Mouse (Mus musculus): ENCODE measurements around the gene Cpb2. TPM values are rescaled to one million over a fixed set of nuclear protein-coding genes. Genes with fewer than 3 reads are reported as not detected.

Gene Cpb2
- polyA plus RNA-seq, 1 experiment from 2014 or later: 1.1 TPM

DNA sequence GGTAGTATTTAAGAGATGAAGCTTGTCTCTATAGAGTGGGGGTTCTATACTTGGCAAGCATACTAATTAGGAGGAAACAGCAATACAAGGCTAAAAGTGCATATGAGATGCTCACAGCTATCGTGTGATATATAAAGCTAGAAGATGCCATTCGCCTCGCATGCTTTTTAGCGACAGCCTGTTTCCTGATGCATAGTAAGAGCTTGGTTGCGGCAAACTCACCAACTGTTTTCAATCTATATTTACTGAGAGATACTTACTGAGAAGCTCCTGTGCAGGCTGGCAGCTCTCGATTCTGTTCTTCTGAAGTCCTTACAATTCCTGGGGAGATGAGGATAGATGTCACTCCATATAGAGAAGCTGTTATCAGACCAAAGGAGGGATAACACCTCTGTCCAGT lies 37.6 kb downstream of the Cpb2 start:
- 0 out of 2 replicates have a peak, but pooled peaks cover 3% of the 10 kb centered on the region for H3K4me1 ChIP-seq (ENCODE audit: control insufficient read depth, insufficient read depth, low read length)
- no peak overlapping the region for H3K9ac ChIP-seq (ENCODE audit: low read depth, low read length)
- H3K4me3 ChIP-seq (ENCODE audit: low read depth, low read length): no peak overlapping the region
- no peaks in the 10 kb centered on the region for H3K36me3 ChIP-seq (ENCODE audit: control insufficient read depth, insufficient read depth, low read length)
- no peak overlapping the region for H3K4me2 ChIP-seq
- no peaks in the 10 kb centered on the region for H3K27me3 ChIP-seq (ENCODE audit: control insufficient read depth, insufficient read depth, low read length)
- no peaks in the 10 kb centered on the region for H3K9me3 ChIP-seq (replicated peaks; ENCODE audit: control insufficient read depth, low read length)
- no peak overlapping the region for H3K27ac ChIP-seq (ENCODE audit: low read depth, low read length)
- no peak for ATAC-seq (replicated peaks; ENCODE audit: insufficient number of reproducible peaks, low FRiP score, low TSS enrichment)
- 83% methylated on average over 6 of the region's 6 CpGs for WGBS (ENCODE audit: insufficient replicate concordance)

DNA sequence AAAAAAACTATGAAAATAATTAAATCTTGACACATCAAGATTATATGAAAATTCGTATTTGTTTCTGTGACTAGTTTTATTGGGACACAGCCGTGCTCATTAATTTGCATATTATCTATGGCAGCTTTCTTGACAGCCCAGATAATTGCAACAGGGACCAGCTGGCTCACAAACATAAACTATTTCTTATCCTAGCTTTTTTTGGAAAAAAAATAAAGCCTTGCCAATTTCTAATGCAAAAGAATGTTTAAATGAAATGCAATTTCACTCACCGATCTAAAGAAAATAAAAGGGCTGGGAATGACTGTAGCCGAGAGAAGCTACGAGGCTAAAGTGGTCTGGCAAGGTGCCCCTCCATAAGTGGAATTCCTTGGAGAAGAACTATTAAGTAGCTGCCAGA lies 38.3 kb downstream of the Cpb2 start:
- H3K36me3 ChIP-seq (ENCODE audit: control insufficient read depth, insufficient read depth, low read length): no peaks in the 10 kb centered on the region
- H3K9me3 ChIP-seq (replicated peaks; ENCODE audit: control insufficient read depth, low read length): no peaks in the 10 kb centered on the region
- H3K9ac ChIP-seq (ENCODE audit: low read depth, low read length): no peak overlapping the region
- H3K4me1 ChIP-seq (ENCODE audit: control insufficient read depth, insufficient read depth, low read length): 0 out of 2 replicates have a peak, but pooled peaks cover 6% of the 10 kb centered on the region
- no peaks in the 10 kb centered on the region for H3K27me3 ChIP-seq (ENCODE audit: control insufficient read depth, insufficient read depth, low read length)
- WGBS (ENCODE audit: insufficient replicate concordance): 50% methylated on average over 5 of the region's 5 CpGs
- H3K4me3 ChIP-seq (ENCODE audit: low read depth, low read length): no peak overlapping the region
- H3K4me2 ChIP-seq: no peak overlapping the region
- ATAC-seq (replicated peaks; ENCODE audit: insufficient number of reproducible peaks, low FRiP score, low TSS enrichment): no peak
- no peak overlapping the region for H3K27ac ChIP-seq (ENCODE audit: low read depth, low read length)

DNA sequence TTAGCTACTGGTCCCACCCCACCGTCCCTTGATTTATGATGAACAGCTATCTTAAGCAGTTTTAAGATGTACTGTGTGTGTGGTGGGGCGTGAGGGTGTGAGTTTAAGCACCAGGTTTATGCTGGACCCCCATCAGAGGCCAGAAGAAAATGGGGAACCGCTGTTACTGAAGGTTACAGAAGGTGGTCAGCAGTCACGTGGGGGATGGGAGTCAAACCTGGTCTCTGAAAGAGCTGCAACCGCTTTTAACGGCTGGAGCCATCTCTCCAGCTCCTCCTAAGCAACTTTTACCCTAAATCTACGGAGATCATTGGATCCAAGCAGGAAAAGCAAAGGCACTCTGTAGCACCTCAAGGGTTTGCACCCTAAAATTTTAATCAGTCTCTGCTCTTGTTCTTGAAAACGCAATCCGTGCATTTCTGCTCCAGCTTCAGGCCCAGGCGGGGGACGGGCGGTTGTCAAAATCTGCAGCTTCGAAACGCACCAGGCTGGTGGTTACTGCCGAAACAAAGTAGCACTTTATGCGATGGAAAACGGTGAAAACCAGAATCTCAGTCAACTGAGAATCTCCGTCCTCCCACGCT lies 41.6 kb downstream of the Cpb2 start:
- Histone ChIP-seq H3K27me3 (ENCODE audit: control insufficient read depth, insufficient read depth, low read length) (no peaks in the 10 kb centered on the region), H3K27ac (ENCODE audit: low read depth, low read length) (peak overlapping the region; percentile 87; the same call in 1 of the 2 replicates)
- WGBS (ENCODE audit: insufficient replicate concordance): 6% methylated on average over 19 of the region's 19 CpGs

DNA sequence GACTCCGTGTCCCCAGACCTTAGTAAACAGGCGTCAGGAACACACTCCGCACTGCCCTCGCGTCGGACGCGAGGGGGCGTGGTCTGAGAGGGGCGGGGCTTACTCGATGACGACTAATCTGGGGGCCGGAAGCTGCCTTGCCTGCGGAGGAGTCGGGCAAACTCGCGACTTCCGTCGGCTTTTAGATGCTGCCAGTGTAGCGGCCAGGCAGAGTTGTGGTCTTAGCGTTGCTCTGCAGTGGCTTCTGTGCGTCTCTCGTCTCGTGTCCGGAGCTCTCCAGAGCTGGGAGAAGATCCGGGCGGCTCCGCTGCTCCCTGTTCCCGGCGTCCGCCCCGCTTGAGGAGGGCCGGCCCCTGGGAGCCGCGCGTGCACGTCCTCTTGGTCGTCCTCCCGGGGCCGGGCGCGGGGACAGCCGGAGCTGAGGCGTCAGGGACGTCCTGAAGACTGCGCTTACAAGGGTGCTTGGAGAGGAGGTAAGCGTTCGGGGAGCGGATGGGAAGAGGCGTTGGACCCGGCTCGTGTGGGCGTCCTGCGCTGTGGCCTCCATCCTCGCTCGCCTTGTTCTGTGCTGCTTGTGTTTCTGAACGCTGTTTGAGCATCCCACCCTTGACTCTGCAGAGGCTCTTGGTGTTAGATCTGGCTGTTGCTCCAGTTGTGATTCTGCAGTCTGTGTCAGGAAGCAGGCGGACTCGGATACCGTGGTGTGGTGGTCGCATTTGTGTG lies 42.3 kb downstream of the Cpb2 start, which contains the start of gene Zc3h13:
Gene Zc3h13, plus strand, starts transcription at position 181 of the 723 bp plus-strand sequence.
- no peaks in the 10 kb centered on the region for H3K27me3 ChIP-seq (ENCODE audit: control insufficient read depth, insufficient read depth, low read length)
- WGBS (ENCODE audit: insufficient replicate concordance): under 1% methylated on average over 61 of the region's 61 CpGs

More for the DNA sequence above, 41.6 kb downstream of the Cpb2 start:
- Histone ChIP-seq H3K9me3 (replicated peaks; ENCODE audit: control insufficient read depth, low read length) (no peaks in the 10 kb centered on the region), H3K9ac (ENCODE audit: low read depth, low read length) (peak overlapping the region; percentile 95), H3K4me3 (ENCODE audit: low read depth, low read length) (peak overlapping the region; percentile 99), H3K36me3 (ENCODE audit: control insufficient read depth, insufficient read depth, low read length) (no peaks in the 10 kb centered on the region), H3K4me2 (peak overlapping the region; percentile 75), H3K4me1 (ENCODE audit: control insufficient read depth, insufficient read depth, low read length) (0 out of 2 replicates have a peak, but pooled peaks cover 8% of the 10 kb centered on the region)
- ATAC-seq (replicated peaks; ENCODE audit: insufficient number of reproducible peaks, low FRiP score, low TSS enrichment): 0 out of 2 replicates have a peak, but pooled peaks have one; percentile 36

DNA sequence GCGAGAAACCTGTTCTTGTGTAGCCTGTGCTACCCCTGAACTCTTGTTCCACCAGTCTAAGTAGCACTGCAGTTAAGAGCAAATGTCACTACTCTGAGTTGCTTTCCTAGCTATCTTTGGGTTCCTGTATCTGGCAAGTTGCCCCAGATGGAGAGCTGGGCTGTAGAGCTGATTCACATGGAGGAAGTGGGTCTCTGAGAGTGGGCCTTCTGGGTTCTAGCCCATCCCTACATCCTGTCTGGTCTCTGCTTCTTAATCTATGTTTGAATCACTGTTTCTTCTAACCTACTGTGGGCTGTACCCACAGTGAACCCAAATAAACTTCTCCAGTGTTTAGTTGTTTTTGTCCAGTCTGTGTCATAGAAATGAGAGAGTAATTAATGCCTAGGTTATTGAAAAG lies 59.0 kb downstream of the Cpb2 start:
- no peaks in the 10 kb centered on the region for H3K4me1 ChIP-seq (ENCODE audit: control insufficient read depth, insufficient read depth, low read length)
- H3K36me3 ChIP-seq (ENCODE audit: control insufficient read depth, insufficient read depth, low read length): no peaks in the 10 kb centered on the region
- H3K4me2 ChIP-seq: no peak overlapping the region
- H3K27ac ChIP-seq (ENCODE audit: low read depth, low read length): no peak overlapping the region
- no peak overlapping the region for H3K9ac ChIP-seq (ENCODE audit: low read depth, low read length)
- H3K27me3 ChIP-seq (ENCODE audit: control insufficient read depth, insufficient read depth, low read length): no peaks in the 10 kb centered on the region
- no peak overlapping the region for H3K4me3 ChIP-seq (ENCODE audit: low read depth, low read length)
- 82% methylated on average over 1 of the region's 1 CpGs for WGBS (ENCODE audit: insufficient replicate concordance)
- ATAC-seq (replicated peaks; ENCODE audit: insufficient number of reproducible peaks, low FRiP score, low TSS enrichment): no peak
- H3K9me3 ChIP-seq (replicated peaks; ENCODE audit: control insufficient read depth, low read length): no peaks in the 10 kb centered on the region

More for the DNA sequence above, 42.3 kb downstream of the Cpb2 start, which contains the start of gene Zc3h13:
- H3K36me3 ChIP-seq (ENCODE audit: control insufficient read depth, insufficient read depth, low read length): no peaks in the 10 kb centered on the region
- peak within 1 kb of the TSS; percentile 87 for H3K27ac ChIP-seq (ENCODE audit: low read depth, low read length)
- H3K4me2 ChIP-seq: peak within 1 kb of the TSS; percentile 89
- peak within 1 kb of the TSS; percentile 99 for H3K4me3 ChIP-seq (ENCODE audit: low read depth, low read length)
- peak; percentile 97 for ATAC-seq (replicated peaks; ENCODE audit: insufficient number of reproducible peaks, low FRiP score, low TSS enrichment)
- 0 out of 2 replicates have a peak, but pooled peaks cover 8% of the 10 kb centered on the region for H3K4me1 ChIP-seq (ENCODE audit: control insufficient read depth, insufficient read depth, low read length)
- peak within 1 kb of the TSS; percentile 95 for H3K9ac ChIP-seq (ENCODE audit: low read depth, low read length)
- H3K9me3 ChIP-seq (replicated peaks; ENCODE audit: control insufficient read depth, low read length): no peaks in the 10 kb centered on the region

DNA sequence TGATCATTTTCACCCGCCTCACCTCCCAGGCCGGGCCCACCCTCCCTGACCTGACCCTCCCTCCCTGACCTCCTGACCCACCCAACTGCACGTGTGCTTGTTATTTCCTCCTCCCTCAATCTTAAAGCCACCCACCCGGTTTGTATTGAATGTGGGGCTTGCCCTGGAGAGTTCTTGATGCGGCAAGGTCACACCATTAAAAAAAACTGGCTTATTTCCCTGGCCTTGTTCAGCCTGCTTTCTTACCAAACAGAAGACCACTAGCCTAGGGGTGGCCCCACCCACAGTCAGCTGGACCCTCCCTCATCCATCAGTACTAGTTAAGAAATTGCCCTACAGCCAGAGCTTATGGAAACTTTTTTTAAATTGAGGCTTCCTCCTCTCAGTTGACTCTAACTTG lies 61.7 kb downstream of the Cpb2 start:
- 59% methylated on average over 5 of the region's 5 CpGs for WGBS (ENCODE audit: insufficient replicate concordance)
- H3K4me2 ChIP-seq: no peak overlapping the region
- no peak overlapping the region for H3K4me3 ChIP-seq (ENCODE audit: low read depth, low read length)
- no peak overlapping the region for H3K9ac ChIP-seq (ENCODE audit: low read depth, low read length)
- no peak overlapping the region for H3K27ac ChIP-seq (ENCODE audit: low read depth, low read length)
- no peak for ATAC-seq (replicated peaks; ENCODE audit: insufficient number of reproducible peaks, low FRiP score, low TSS enrichment)
- H3K4me1 ChIP-seq (ENCODE audit: control insufficient read depth, insufficient read depth, low read length): no peaks in the 10 kb centered on the region
- H3K9me3 ChIP-seq (replicated peaks; ENCODE audit: control insufficient read depth, low read length): no peaks in the 10 kb centered on the region
- no peaks in the 10 kb centered on the region for H3K27me3 ChIP-seq (ENCODE audit: control insufficient read depth, insufficient read depth, low read length)
- no peaks in the 10 kb centered on the region for H3K36me3 ChIP-seq (ENCODE audit: control insufficient read depth, insufficient read depth, low read length)

DNA sequence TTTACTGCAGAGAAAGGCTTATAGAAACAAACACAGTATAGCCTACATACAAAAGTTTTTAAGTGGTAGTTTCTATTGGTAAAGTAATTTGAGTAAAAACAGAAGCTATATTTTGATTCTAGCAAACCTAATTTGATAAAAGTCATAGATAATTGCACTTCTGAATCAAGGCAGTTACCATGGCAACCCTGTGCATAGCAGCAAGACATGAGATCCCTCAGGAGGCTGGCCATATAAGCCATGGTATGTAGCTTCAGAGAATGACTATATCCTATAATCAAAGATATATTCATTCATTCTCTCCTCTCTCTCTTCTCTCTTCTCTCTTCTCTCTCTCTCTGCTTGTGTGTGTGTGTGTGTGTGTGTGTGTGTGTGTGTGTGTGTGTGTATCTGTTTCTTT lies 65.8 kb downstream of the Cpb2 start:
- no peaks in the 10 kb centered on the region for H3K27me3 ChIP-seq (ENCODE audit: control insufficient read depth, insufficient read depth, low read length)
- no peak overlapping the region for H3K9ac ChIP-seq (ENCODE audit: low read depth, low read length)
- no peak overlapping the region for H3K27ac ChIP-seq (ENCODE audit: low read depth, low read length)
- no peak for ATAC-seq (replicated peaks; ENCODE audit: insufficient number of reproducible peaks, low FRiP score, low TSS enrichment)
- no peaks in the 10 kb centered on the region for H3K36me3 ChIP-seq (ENCODE audit: control insufficient read depth, insufficient read depth, low read length)
- no peaks in the 10 kb centered on the region for H3K9me3 ChIP-seq (replicated peaks; ENCODE audit: control insufficient read depth, low read length)
- no peak overlapping the region for H3K4me3 ChIP-seq (ENCODE audit: low read depth, low read length)
- H3K4me2 ChIP-seq: no peak overlapping the region
- no peaks in the 10 kb centered on the region for H3K4me1 ChIP-seq (ENCODE audit: control insufficient read depth, insufficient read depth, low read length)

DNA sequence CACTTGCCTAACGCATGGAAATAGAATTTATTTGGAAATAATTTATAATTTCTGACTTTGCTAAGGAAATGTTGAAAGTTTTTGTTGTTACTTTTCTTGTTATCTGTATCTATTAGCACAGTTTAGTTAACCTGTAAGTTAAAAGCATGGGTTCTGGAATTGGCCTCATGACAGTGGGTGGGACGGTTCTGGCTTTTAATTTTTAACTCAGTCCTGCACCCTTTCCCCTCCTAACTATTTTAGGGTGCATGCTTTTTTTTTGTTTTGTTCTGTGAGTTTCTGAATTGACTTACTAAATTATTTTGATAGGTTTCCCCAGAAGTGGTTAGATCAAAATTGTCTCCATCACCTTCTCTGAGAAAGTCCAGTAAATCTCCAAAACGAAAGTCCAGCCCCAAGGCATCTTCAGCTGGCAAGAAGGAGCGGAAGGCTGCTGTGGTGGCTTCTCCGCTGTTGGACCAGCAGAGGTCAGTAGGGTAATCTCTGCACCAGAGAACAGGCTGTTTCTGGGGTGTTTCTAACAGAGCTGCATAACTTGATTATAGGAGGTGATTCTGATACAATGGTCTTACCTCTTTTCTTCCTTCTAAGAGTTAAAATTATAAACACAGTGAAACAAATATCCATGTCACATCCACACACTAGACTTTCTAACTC lies 67.4 kb downstream of the Cpb2 start:
- no peaks in the 10 kb centered on the region for H3K9me3 ChIP-seq (replicated peaks; ENCODE audit: control insufficient read depth, low read length)
- H3K27me3 ChIP-seq (ENCODE audit: control insufficient read depth, insufficient read depth, low read length): no peaks in the 10 kb centered on the region
- H3K36me3 ChIP-seq (ENCODE audit: control insufficient read depth, insufficient read depth, low read length): no peaks in the 10 kb centered on the region
- no peak overlapping the region for H3K4me3 ChIP-seq (ENCODE audit: low read depth, low read length)
- no peak overlapping the region for H3K27ac ChIP-seq (ENCODE audit: low read depth, low read length)
- 76% methylated on average over 5 of the region's 5 CpGs for WGBS (ENCODE audit: insufficient replicate concordance)
- no peak overlapping the region for H3K4me2 ChIP-seq
- no peaks in the 10 kb centered on the region for H3K4me1 ChIP-seq (ENCODE audit: control insufficient read depth, insufficient read depth, low read length)
- H3K9ac ChIP-seq (ENCODE audit: low read depth, low read length): no peak overlapping the region
- no peak for ATAC-seq (replicated peaks; ENCODE audit: insufficient number of reproducible peaks, low FRiP score, low TSS enrichment)
